Mouse (Mus musculus) forebrain, postnatal 0 days (tissue): Measurements from ENCODE around the gene Arel1. TPM values are rescaled to one million over a fixed set of nuclear protein-coding genes. Genes with fewer than 3 reads are reported as not detected.

Source experiments
- ATAC-seq: fragments of 200-750 bp; cut with Nextera tagmentation; 2 replicates; pipeline ENCODE4 v1.8.0; 2017; ENCODE audit warnings: mild to moderate bottlenecking, moderate library complexity
- DNase-seq: peaks from one replicate; pipeline ENCODE4 v3.0.0-alpha.2; 2015
- H3K27ac ChIP-seq: fragments of 300-500 bp; sonication (generic); 2 replicates; pipeline ENCODE4 v1.5.1; 2014; ENCODE audit warnings: low read depth, mild to moderate bottlenecking, antibody characterized with exemption, low read length, moderate library complexity, mixed read lengths
- H3K27me3 ChIP-seq: fragments of 300-500 bp; sonication (generic); 2 replicates; pipeline ENCODE4 v1.6.1; 2014; ENCODE audit warnings: mild to moderate bottlenecking, low read length, mixed read lengths; ENCODE audit not compliant: insufficient read depth
- H3K36me3 ChIP-seq: fragments of 300-500 bp; sonication (generic); 2 replicates; pipeline ENCODE4 v1.6.1; 2014; ENCODE audit warnings: mild to moderate bottlenecking, moderate library complexity; ENCODE audit not compliant: insufficient read depth
- H3K4me1 ChIP-seq: fragments of 300-500 bp; sonication (generic); 2 replicates; pipeline ENCODE4 v1.6.1; 2014; ENCODE audit warnings: antibody characterized with exemption; ENCODE audit not compliant: insufficient read depth
- H3K4me2 ChIP-seq: fragments of 300-500 bp; sonication (generic); 2 replicates; pipeline ENCODE4 v1.6.1; 2014; ENCODE audit warnings: low read depth, mild to moderate bottlenecking, moderate library complexity
- H3K4me3 ChIP-seq: fragments of 300-500 bp; sonication (generic); 2 replicates; pipeline ENCODE4 v1.5.1; 2014; ENCODE audit warnings: low read depth, low read length, mixed read lengths
- H3K9ac ChIP-seq: fragments of 300-500 bp; sonication (generic); 2 replicates; pipeline ENCODE4 v1.6.1; 2014; ENCODE audit warnings: mild to moderate bottlenecking
- H3K9me3 ChIP-seq: fragments of 300-500 bp; sonication (generic); 2 replicates; pipeline ENCODE4 v1.6.1; 2016; ENCODE audit warnings: low read length
- CTCF ChIP-seq: sonication (generic); IDR thresholded peaks from 2 replicates; pipeline ENCODE4 v1.5.1; 2016; ENCODE audit warnings: antibody characterized with exemption, control low read depth, low read depth
- WGBS: fragments of 180-500 bp; shearing (Covaris S2); extraction: QIAGEN DNeasy Blood & Tissue Kit; methylation state at CpG from one replicate; pipeline ENCODE4 v1.1.7; 2014; 5-methylcytosine and 5-hydroxymethylcytosine counted together
- polyA plus RNA-seq: library from polyadenylated mRNA; unstranded; fragments of >200 nt; fragmentation: Nextera tagmentation; extraction: Ambion mirVana; gene quantifications from 2 replicates; pipeline ENCODE4 v1.2.1, GENCODE M21; 2015
- total RNA-seq: library from RNA; depleted of rRNA; stranded (reverse); fragments of >200 nt; gene quantifications from 2 replicates; pipeline ENCODE4 v1.2.3, GENCODE M21; 2014

Gene Arel1
- total and polyA plus RNA-seq, 2 experiments from 2014 or later: 32.8 to 96.9 TPM

DNA sequence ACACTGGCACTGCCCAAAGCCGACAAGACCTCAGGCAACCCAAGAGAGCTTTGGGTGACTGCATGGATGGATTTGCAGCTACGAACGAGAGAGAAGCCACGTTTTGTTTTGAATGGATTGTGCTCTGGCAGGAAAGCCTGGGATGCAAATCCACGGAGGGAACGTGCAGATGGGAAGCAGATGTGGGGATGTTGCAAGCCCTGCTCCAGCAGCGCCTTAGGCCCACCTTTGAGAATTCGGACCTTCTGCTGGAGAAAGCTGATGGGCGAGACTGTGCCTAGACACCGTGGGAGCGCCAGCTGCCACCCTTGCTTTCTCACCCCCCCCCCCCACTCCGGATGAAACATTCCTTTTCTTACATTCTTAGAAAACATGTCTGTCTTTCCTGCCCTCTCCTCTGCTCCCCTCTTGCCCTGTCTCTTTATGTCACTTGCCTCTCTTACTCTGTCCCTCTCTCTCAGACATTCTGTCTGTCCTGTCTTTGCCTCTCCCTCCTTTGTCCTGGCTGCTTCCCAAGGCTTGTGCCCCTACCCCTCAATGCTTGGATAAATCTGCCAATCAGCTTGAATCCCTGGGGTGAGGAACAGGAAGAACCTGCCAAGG is 63.6 kb downstream of the Arel1 start:
- Histone ChIP-seq H3K4me1 (no peaks in the 10 kb centered on the region), H3K27me3 (no peaks in the 10 kb centered on the region), H3K9ac (no peak overlapping the region), H3K36me3 (no peaks in the 10 kb centered on the region), H3K27ac (no peak overlapping the region), H3K4me3 (no peak overlapping the region), H3K9me3 (no peaks in the 10 kb centered on the region), H3K4me2 (no peak overlapping the region)
- no peak for DNase-seq
- no peak for ATAC-seq
- TF ChIP-seq CTCF: no peak
- WGBS: 61% methylated on average over 12 of the region's 12 CpGs

DNA sequence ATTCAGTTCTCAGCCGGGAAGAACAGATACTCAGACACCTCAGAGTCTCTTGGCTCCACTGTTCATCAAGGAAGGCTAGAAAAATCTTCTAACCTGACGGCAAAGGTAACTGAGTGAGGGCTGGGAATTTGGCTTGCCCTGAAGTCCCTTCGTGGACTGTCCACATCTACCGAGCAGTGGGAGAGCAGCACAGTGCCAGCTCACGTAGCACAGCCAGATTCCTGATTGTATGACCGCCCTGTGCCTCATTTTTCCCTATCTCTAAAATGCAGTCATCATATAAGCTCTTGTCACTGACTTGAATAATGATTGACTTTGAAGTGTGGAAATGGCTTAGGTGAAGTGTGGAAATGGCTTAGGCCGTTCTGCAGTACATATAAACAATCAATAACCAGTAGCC is 66.3 kb downstream of the Arel1 start:
- Histone ChIP-seq H3K4me2 (no peak overlapping the region), H3K36me3 (no peaks in the 10 kb centered on the region), H3K4me3 (no peak overlapping the region), H3K9me3 (no peaks in the 10 kb centered on the region), H3K27ac (no peak overlapping the region), H3K27me3 (no peaks in the 10 kb centered on the region), H3K9ac (no peak overlapping the region), H3K4me1 (no peaks in the 10 kb centered on the region)
- ATAC-seq (no peak), DNase-seq (no peak)
- no peak for TF ChIP-seq CTCF
- WGBS: 67% methylated on average over 7 of the region's 7 CpGs

DNA sequence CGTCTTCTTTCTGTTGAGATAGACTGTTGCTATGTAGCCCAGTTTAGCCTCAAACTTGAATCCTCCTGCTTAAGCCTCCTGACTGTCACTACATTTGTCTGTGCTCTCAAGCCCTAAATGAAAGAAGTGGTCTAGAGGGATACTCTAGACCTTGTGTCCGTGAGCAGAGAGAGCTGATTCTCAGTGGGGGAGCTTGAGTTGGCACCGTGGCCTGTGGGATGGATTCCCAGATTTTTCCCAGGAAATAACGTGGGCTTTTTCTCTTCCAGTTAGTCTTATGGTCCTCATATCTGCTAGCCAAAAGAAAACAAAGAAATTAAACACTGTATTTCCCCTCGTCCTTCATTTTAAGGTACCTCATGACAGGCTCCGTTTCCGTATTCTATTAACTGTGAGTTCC is 70.4 kb downstream of the Arel1 start:
- Histone ChIP-seq H3K9ac (no peak overlapping the region), H3K27me3 (no peaks in the 10 kb centered on the region), H3K27ac (no peak overlapping the region), H3K4me1 (no peaks in the 10 kb centered on the region), H3K4me2 (no peak overlapping the region), H3K4me3 (no peak overlapping the region), H3K36me3 (no peaks in the 10 kb centered on the region), H3K9me3 (no peaks in the 10 kb centered on the region)
- 73% methylated on average over 7 of the region's 7 CpGs for WGBS
- DNase-seq (no peak), ATAC-seq (no peak)
- no peak for TF ChIP-seq CTCF

DNA sequence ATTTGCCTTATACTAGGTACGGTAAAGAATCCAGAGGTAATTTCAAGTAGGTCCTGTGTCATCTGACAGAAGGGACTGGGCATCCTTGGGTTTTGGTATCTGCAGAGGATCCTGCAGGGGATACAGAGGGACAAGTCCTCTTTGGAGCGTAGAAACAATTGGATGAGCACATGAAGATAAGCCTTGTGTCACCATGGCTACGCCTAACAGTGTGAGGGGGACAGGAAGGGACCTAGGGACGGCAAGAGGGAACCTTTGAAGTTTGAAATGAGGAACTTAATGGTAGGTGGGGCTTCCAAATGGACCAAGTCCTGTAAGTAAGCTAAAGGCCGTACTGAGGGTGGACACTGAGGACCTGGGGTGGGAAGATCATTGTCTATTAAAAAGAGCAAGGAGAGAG is 73.4 kb downstream of the Arel1 start:
- H3K27ac ChIP-seq: no peak overlapping the region
- no peaks in the 10 kb centered on the region for H3K36me3 ChIP-seq
- no peak for TF ChIP-seq CTCF
- no peak overlapping the region for H3K4me2 ChIP-seq
- ATAC-seq (no peak), DNase-seq (no peak)
- H3K4me3 ChIP-seq: no peak overlapping the region
- no peaks in the 10 kb centered on the region for H3K4me1 ChIP-seq
- no peaks in the 10 kb centered on the region for H3K9me3 ChIP-seq
- H3K9ac ChIP-seq: no peak overlapping the region
- no peaks in the 10 kb centered on the region for H3K27me3 ChIP-seq
- 82% methylated on average over 5 of the region's 5 CpGs for WGBS

DNA sequence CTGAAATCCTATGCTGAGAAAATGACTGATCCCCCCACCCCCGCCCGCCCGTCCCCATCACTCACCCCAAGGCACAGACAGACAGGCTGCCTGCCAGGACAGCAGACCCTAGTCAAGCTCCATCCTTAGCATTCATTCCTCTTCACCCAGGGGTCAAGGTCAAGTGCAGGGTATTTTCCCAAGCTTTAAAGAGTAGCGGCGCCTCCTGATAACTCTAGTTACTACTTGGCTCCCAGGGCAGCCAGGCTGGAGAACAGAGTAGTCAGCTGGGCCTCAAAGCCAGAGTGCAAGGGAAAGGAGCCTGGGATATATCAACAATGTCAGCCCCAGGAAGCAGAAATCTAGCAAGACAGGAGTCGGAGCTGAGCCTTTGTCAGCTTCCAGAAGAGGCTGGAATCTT is 74.5 kb downstream of the Arel1 start:
- Histone ChIP-seq H3K9me3 (no peaks in the 10 kb centered on the region), H3K9ac (no peak overlapping the region), H3K4me1 (no peaks in the 10 kb centered on the region), H3K4me2 (no peak overlapping the region), H3K27ac (no peak overlapping the region), H3K4me3 (no peak overlapping the region), H3K27me3 (no peaks in the 10 kb centered on the region), H3K36me3 (no peaks in the 10 kb centered on the region)
- 90% methylated on average over 6 of the region's 6 CpGs for WGBS
- DNase-seq (no peak), ATAC-seq (no peak)
- TF ChIP-seq CTCF: no peak

DNA sequence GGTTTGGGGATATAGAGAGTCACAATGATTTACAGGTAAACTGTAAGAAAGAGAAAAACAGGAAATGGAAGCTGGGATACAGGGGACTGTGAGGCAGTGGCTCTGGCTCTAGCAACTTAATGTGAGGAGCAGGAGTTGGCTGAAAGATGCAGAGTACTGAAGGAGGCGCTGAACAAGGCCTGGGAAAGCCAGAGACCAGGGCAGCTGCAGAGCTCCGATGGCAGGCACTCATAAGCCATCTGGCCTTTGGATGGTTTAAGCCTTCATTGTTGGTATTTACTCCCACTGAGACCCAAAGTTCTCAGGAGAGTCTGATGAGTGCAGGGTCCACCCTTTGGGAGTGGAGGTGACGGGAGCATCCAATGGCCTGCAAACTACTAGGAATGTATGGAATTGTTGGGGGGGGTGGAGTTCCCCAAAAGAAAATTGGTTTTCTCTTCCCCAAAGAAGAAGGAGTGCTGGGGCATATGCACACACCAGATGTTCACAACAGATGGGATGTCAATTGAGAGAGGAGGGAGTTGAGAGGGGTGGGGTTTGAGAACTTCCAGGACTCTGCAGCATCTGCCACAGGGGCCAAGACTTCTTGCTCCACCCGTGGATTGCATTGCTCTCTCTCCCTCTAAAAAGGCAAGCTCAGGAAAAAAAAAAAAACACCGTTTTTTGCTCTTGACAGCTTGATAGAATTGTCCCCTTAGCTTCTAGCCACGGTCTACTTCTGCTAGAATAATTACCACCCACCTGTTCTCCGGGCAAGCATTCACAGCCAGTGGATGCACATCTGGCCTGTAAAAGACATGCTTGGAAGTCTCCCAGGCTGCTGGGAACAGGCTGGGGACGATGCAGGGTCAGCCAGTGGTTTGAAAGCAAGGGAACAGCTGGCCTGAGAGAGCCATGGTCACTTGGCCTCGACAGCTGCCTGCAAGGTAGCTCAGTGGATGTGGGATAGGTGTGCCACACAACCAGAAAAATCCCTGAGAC is 76.8 kb downstream of the Arel1 start:
- DNase-seq (no peak), ATAC-seq (no peak)
- no peak for TF ChIP-seq CTCF
- Histone ChIP-seq H3K27ac (no peak overlapping the region), H3K27me3 (no peaks in the 10 kb centered on the region), H3K4me1 (no peaks in the 10 kb centered on the region), H3K9me3 (no peaks in the 10 kb centered on the region), H3K36me3 (no peaks in the 10 kb centered on the region), H3K4me3 (no peak overlapping the region), H3K9ac (no peak overlapping the region), H3K4me2 (no peak overlapping the region)
- WGBS: 67% methylated on average over 9 of the region's 9 CpGs

GRCm38 (mm10) chr12:84890289-84890688 is 80.4 kb downstream of the Arel1 start:
- no peak for TF ChIP-seq CTCF

More at GRCm38 (mm10) chr12:84890289-84890688, 80.4 kb downstream of the Arel1 start:
- H3K36me3 ChIP-seq: no peaks in the 10 kb centered on the region
- DNase-seq: no peak
- H3K27me3 ChIP-seq: no peaks in the 10 kb centered on the region
- ATAC-seq: no peak
- H3K27ac ChIP-seq: no peak overlapping the region
- WGBS: 87% methylated on average over 15 of the region's 15 CpGs
- H3K4me2 ChIP-seq: no peak overlapping the region
- no peaks in the 10 kb centered on the region for H3K4me1 ChIP-seq
- H3K9me3 ChIP-seq: no peaks in the 10 kb centered on the region
- H3K4me3 ChIP-seq: no peak overlapping the region
- H3K9ac ChIP-seq: no peak overlapping the region
